Comparison of ENCODE assay signal across 13 mouse cellular contexts in the genomic region with DNA sequence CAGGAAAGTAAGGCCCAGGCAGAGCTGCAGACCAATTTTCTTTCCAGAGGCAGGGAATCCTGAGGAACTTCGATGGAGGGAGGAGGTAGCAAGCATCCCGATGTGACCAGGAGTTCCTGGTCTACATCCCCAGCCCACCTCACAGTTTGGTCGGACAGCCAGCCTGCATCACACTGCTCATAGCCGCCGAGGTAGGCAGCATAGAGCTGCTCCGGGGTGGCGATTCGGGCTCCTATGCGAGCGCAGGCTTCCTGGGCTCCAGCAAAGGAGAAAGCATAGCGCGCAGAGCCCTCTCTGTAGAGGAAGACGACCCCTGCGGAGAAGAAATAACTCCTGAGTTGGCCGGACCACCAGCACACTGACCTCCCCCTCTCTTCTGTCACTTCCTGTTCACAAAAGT. TPM values are rescaled to one million over a fixed set of nuclear protein-coding genes. Genes with fewer than 3 reads are reported as not detected.
A peak's percentile ranks its signal among the peaks of the same experiment; 100 is the strongest.
DNase-seq lines count a peak whose midpoint lies in the region; ATAC-seq and TF ChIP-seq lines count a peak whose summit lies in the region.
"Had no signal": no experiment of that assay in that cellular context is flagged by ENCODE, and none has a peak within 500 bp of the region (broad histone marks: within the 10 kb centered on the region; RNA-seq: fewer than 3 reads in every experiment).

No protein-coding gene starts in this region.

- intact Hi-C loops in heart, adult 2 months (cut with DNase I), result no loop called here

- TF ChIP-seq POLR2A in heart, adult 2 months (IDR thresholded peaks at IDR 0.05; ENCODE audit: insufficient read depth, low read depth, low read length), result no peak

- DNase-seq in heart, adult 2 months, result no peak
- DNase-seq in embryonic facial prominence, embryonic 10.5 days (ENCODE audit: low spot score), result no peak
- DNase-seq in midbrain, postnatal 0 days (ENCODE audit: low spot score), result no peak
- no peak for DNase-seq in right cerebral cortex, postnatal 10 days (ENCODE audit: low spot score in 2 of 2)
- no peak for DNase-seq in thymus, postnatal 10 days (ENCODE audit: low spot score in 2 of 2)
- DNase-seq: gastrocnemius, adult 2 months; lung, adult 18-20 months had no signal

- H3K4me3 ChIP-seq in heart, embryonic 11.5 days (ENCODE audit: low read depth, low read length), result no peak overlapping the region; the same call in 1 of the 2 replicates
- no peak overlapping the region for H3K4me3 ChIP-seq in heart, adult 2 months
- H3K4me3 ChIP-seq in embryonic facial prominence, embryonic 10.5 days, result peak overlapping the region; percentile 57
- H3K4me3 ChIP-seq in hindbrain, embryonic 13.5 days, result peak overlapping the region; percentile 45
- peak overlapping the region; percentile 44 for H3K4me3 ChIP-seq in midbrain, postnatal 0 days (ENCODE audit: low read depth, low read length)
- H3K4me3 ChIP-seq: myocyte had no signal

- H3K36me3 ChIP-seq in heart, embryonic 11.5 days (ENCODE audit: control insufficient read depth, insufficient read depth, low read length), result no peaks in the 10 kb centered on the region
- H3K36me3 ChIP-seq in heart, adult 2 months (ENCODE audit: control insufficient read depth, insufficient read depth, low read length), result no peaks in the 10 kb centered on the region
- no peaks in the 10 kb centered on the region for H3K36me3 ChIP-seq in embryonic facial prominence, embryonic 10.5 days (replicated peaks)
- H3K36me3 ChIP-seq in hindbrain, embryonic 13.5 days, result no peaks in the 10 kb centered on the region
- peaks cover 3% of the 10 kb centered on the region; the same call in 1 of the 2 replicates for H3K36me3 ChIP-seq in midbrain, postnatal 0 days (ENCODE audit: insufficient read depth, low read length)

- peak overlapping the region; percentile 62; the same call in 1 of the 2 replicates for H3K4me2 ChIP-seq in heart, embryonic 11.5 days
- peak overlapping the region; percentile 70 for H3K4me2 ChIP-seq in hindbrain, embryonic 13.5 days
- peak overlapping the region; percentile 77 for H3K4me2 ChIP-seq in midbrain, postnatal 0 days (ENCODE audit: low read depth, low read length, poor library complexity, severe bottlenecking)

- TF ChIP-seq EP300 in heart, adult 2 months (IDR thresholded peaks at IDR 0.05; ENCODE audit: insufficient read depth, low read depth, low read length), result no peak

- no peak overlapping the region for H3K9ac ChIP-seq in heart, embryonic 11.5 days (ENCODE audit: low read depth, low read length)
- H3K9ac ChIP-seq in heart, adult 2 months (ENCODE audit: low read depth, low read length), result no peak overlapping the region
- H3K9ac ChIP-seq in hindbrain, embryonic 13.5 days, result peak overlapping the region; percentile 69; the same call in 1 of the 2 replicates
- no peak overlapping the region for H3K9ac ChIP-seq in midbrain, postnatal 0 days (replicated peaks; ENCODE audit: low read length, poor library complexity, severe bottlenecking)

- no peak for ATAC-seq in heart, embryonic 11.5 days (replicated peaks; ENCODE audit: insufficient number of reproducible peaks, low FRiP score, low TSS enrichment)
- ATAC-seq in hindbrain, embryonic 13.5 days (ENCODE audit: low FRiP score), result no peak
- no peak for ATAC-seq in midbrain, postnatal 0 days (ENCODE audit: low FRiP score)
- no peak for ATAC-seq in CD4-positive, CD25-positive, alpha-beta regulatory T cell, adult 4 months

- H3K9me3 ChIP-seq in heart, embryonic 11.5 days (replicated peaks; ENCODE audit: control insufficient read depth, low read length), result no peaks in the 10 kb centered on the region
- H3K9me3 ChIP-seq in embryonic facial prominence, embryonic 10.5 days, result no peaks in the 10 kb centered on the region
- no peaks in the 10 kb centered on the region for H3K9me3 ChIP-seq in hindbrain, embryonic 13.5 days
- H3K9me3 ChIP-seq in midbrain, postnatal 0 days (ENCODE audit: low read length), result no peaks in the 10 kb centered on the region

- H3K4me1 ChIP-seq in heart, embryonic 11.5 days (ENCODE audit: control insufficient read depth, insufficient read depth, low read length), result peaks cover 9% of the 10 kb centered on the region; the same call in 1 of the 2 replicates
- 0 out of 2 replicates have a peak, but pooled peaks cover 1% of the 10 kb centered on the region for H3K4me1 ChIP-seq in heart, adult 2 months (ENCODE audit: control insufficient read depth, insufficient read depth, low read length)
- peaks cover 54% of the 10 kb centered on the region for H3K4me1 ChIP-seq in embryonic facial prominence, embryonic 10.5 days
- peaks cover 44% of the 10 kb centered on the region for H3K4me1 ChIP-seq in hindbrain, embryonic 13.5 days (replicated peaks)
- peaks cover 15% of the 10 kb centered on the region for H3K4me1 ChIP-seq in midbrain, postnatal 0 days (ENCODE audit: insufficient read depth, low read length)

- no peak overlapping the region for H3K27ac ChIP-seq in heart, embryonic 11.5 days (ENCODE audit: low read depth, low read length)
- no peak overlapping the region for H3K27ac ChIP-seq in heart, adult 2 months
- H3K27ac ChIP-seq in embryonic facial prominence, embryonic 10.5 days (replicated peaks), result no peak overlapping the region
- no peak overlapping the region for H3K27ac ChIP-seq in hindbrain, embryonic 13.5 days
- no peak overlapping the region for H3K27ac ChIP-seq in midbrain, postnatal 0 days (ENCODE audit: low read depth, low read length)
- H3K27ac ChIP-seq: gastrocnemius, adult 2 months had no signal

- H3K79me2 ChIP-seq in heart, adult 2 months (replicated peaks; ENCODE audit: control insufficient read depth, insufficient read depth, low read length), result no peaks in the 10 kb centered on the region

- peaks cover 94% of the 10 kb centered on the region for H3K27me3 ChIP-seq in heart, embryonic 11.5 days (ENCODE audit: control insufficient read depth, insufficient read depth, low read length)
- H3K27me3 ChIP-seq in heart, adult 2 months (ENCODE audit: control insufficient read depth, insufficient read depth, low read length), result peaks cover 33% of the 10 kb centered on the region
- peaks cover 100% of the 10 kb centered on the region for H3K27me3 ChIP-seq in embryonic facial prominence, embryonic 10.5 days (replicated peaks; ENCODE audit: low read depth, poor library complexity, severe bottlenecking)
- H3K27me3 ChIP-seq in hindbrain, embryonic 13.5 days, result peaks cover 100% of the 10 kb centered on the region
- peaks cover 71% of the 10 kb centered on the region for H3K27me3 ChIP-seq in midbrain, postnatal 0 days (ENCODE audit: insufficient read depth, low read length)

- 5% methylated on average over 15 of the region's 15 CpGs for WGBS in heart, embryonic 11.5 days (ENCODE audit: insufficient replicate concordance)
- WGBS in heart, adult 2 months, result 6% methylated on average over 15 of the region's 15 CpGs
- 2% methylated on average over 15 of the region's 15 CpGs for WGBS in embryonic facial prominence, embryonic 10.5 days
- WGBS in hindbrain, embryonic 13.5 days, result 3% methylated on average over 15 of the region's 15 CpGs
- WGBS in midbrain, postnatal 0 days, result under 1% methylated on average over 15 of the region's 15 CpGs

- no peak for TF ChIP-seq CTCF in heart, adult 2 months (IDR thresholded peaks at IDR 0.05)
- TF ChIP-seq CTCF in midbrain, postnatal 0 days (IDR thresholded peaks at IDR 0.05), result no peak

RNA-seq across cellular contexts. Expression of gene Bcan, which starts 3.6 kb away (rescaled TPM):
- polyA plus RNA-seq in heart, embryonic 11.5 days (2014; fragmentation: Nextera tagmentation; extraction: Ambion mirVana), result not detected in 2 replicates
- total RNA-seq in heart, adult 2 months (2021), result under 1 TPM in 1 of 2 experiments, not detected in 1; 0.09 TPM
- polyA plus RNA-seq in heart, adult 2 months (2012; rRNA removed), result 0.32 and 0.55 TPM in 2 replicates
- polyA plus RNA-seq in embryonic facial prominence, embryonic 10.5 days (2016; fragmentation: Nextera tagmentation; extraction: Ambion mirVana), result 0.32 and 0.41 TPM in 2 replicates
- polyA plus RNA-seq in hindbrain, embryonic 13.5 days (2015; fragmentation: Nextera tagmentation; extraction: Ambion mirVana), result 35.8 and 39.8 TPM in 2 replicates
- total RNA-seq in midbrain, postnatal 0 days (2014; rRNA removed), result 248 and 284 TPM in 2 replicates
- polyA plus RNA-seq in midbrain, postnatal 0 days (2015; fragmentation: Nextera tagmentation; extraction: Ambion mirVana), result 180 and 212 TPM in 2 replicates
- not detected for polyA plus RNA-seq in CD4-positive, CD25-positive, alpha-beta regulatory T cell, adult 4 months (2017; shearing (Covaris generic))
- total RNA-seq: common myeloid progenitor, adult 5-6 weeks; gastrocnemius, adult 2 months had no signal

RNA-seq across cellular contexts. Expression of gene Nes, which starts 25.5 kb away (rescaled TPM):
- polyA plus RNA-seq in heart, embryonic 11.5 days (2014; fragmentation: Nextera tagmentation; extraction: Ambion mirVana), result 11.1 and 15.1 TPM in 2 replicates
- total RNA-seq in heart, adult 2 months (2021), result 10 to 100 TPM; 14.7 to 22.8 TPM
- 6.2 and 10.0 TPM in 2 replicates for polyA plus RNA-seq in heart, adult 2 months (2012; rRNA removed)
- polyA plus RNA-seq in embryonic facial prominence, embryonic 10.5 days (2016; fragmentation: Nextera tagmentation; extraction: Ambion mirVana), result 35.3 and 46.2 TPM in 2 replicates
- polyA plus RNA-seq in hindbrain, embryonic 13.5 days (2015; fragmentation: Nextera tagmentation; extraction: Ambion mirVana), result 49.5 and 55.3 TPM in 2 replicates
- total RNA-seq in midbrain, postnatal 0 days (2014; rRNA removed), result 22.4 and 37.1 TPM in 2 replicates
- 8.2 and 8.8 TPM in 2 replicates for polyA plus RNA-seq in midbrain, postnatal 0 days (2015; fragmentation: Nextera tagmentation; extraction: Ambion mirVana)
- not detected for polyA plus RNA-seq in CD4-positive, CD25-positive, alpha-beta regulatory T cell, adult 4 months (2017; shearing (Covaris generic))

RNA-seq across cellular contexts. Expression of gene Hapln2, which starts 31.0 kb away (rescaled TPM):
- polyA plus RNA-seq in heart, embryonic 11.5 days (2014; fragmentation: Nextera tagmentation; extraction: Ambion mirVana), result not detected in 2 replicates
- not detected for total RNA-seq in heart, adult 2 months (2021)
- not detected in 2 replicates for polyA plus RNA-seq in heart, adult 2 months (2012; rRNA removed)
- not detected in 2 replicates for polyA plus RNA-seq in embryonic facial prominence, embryonic 10.5 days (2016; fragmentation: Nextera tagmentation; extraction: Ambion mirVana)
- 0.47 and 0.56 TPM in 2 replicates for polyA plus RNA-seq in hindbrain, embryonic 13.5 days (2015; fragmentation: Nextera tagmentation; extraction: Ambion mirVana)
- total RNA-seq in midbrain, postnatal 0 days (2014; rRNA removed), result 2.4 and 3.0 TPM in 2 replicates
- polyA plus RNA-seq in midbrain, postnatal 0 days (2015; fragmentation: Nextera tagmentation; extraction: Ambion mirVana), result 0.83 and 0.85 TPM in 2 replicates
- polyA plus RNA-seq in CD4-positive, CD25-positive, alpha-beta regulatory T cell, adult 4 months (2017; shearing (Covaris generic)), result under 1 TPM in 1 of 2 experiments, not detected in 1; 0.17 TPM
- total RNA-seq: common myeloid progenitor, adult 5-6 weeks; gastrocnemius, adult 2 months had no signal
- polyA plus RNA-seq: intestine, embryonic 14.5 days; myocyte had no signal

RNA-seq across cellular contexts. Expression of gene Gpatch4, which starts 46.5 kb away (rescaled TPM):
- 22.1 and 23.9 TPM in 2 replicates for polyA plus RNA-seq in heart, embryonic 11.5 days (2014; fragmentation: Nextera tagmentation; extraction: Ambion mirVana)
- total RNA-seq in heart, adult 2 months (2021), result 1 to 10 TPM; 9.5 to 9.9 TPM
- polyA plus RNA-seq in heart, adult 2 months (2012; rRNA removed), result 4.3 and 8.5 TPM in 2 replicates
- 52.2 and 52.4 TPM in 2 replicates for polyA plus RNA-seq in embryonic facial prominence, embryonic 10.5 days (2016; fragmentation: Nextera tagmentation; extraction: Ambion mirVana)
- polyA plus RNA-seq in hindbrain, embryonic 13.5 days (2015; fragmentation: Nextera tagmentation; extraction: Ambion mirVana), result 27.4 and 30.6 TPM in 2 replicates
- total RNA-seq in midbrain, postnatal 0 days (2014; rRNA removed), result 7.8 and 18.5 TPM in 2 replicates
- 32.3 and 35.7 TPM in 2 replicates for polyA plus RNA-seq in midbrain, postnatal 0 days (2015; fragmentation: Nextera tagmentation; extraction: Ambion mirVana)
- polyA plus RNA-seq in CD4-positive, CD25-positive, alpha-beta regulatory T cell, adult 4 months (2017; shearing (Covaris generic)), result 10 to 100 TPM; 33.8 to 36.0 TPM

RNA-seq across cellular contexts. Expression of gene Crabp2, which starts 47.9 kb away (rescaled TPM):
- polyA plus RNA-seq in heart, embryonic 11.5 days (2014; fragmentation: Nextera tagmentation; extraction: Ambion mirVana), result 24.1 and 25.1 TPM in 2 replicates
- under 1 TPM in 1 of 2 experiments, not detected in 1; 0.25 TPM for total RNA-seq in heart, adult 2 months (2021)
- not detected in 2 replicates for polyA plus RNA-seq in heart, adult 2 months (2012; rRNA removed)
- polyA plus RNA-seq in embryonic facial prominence, embryonic 10.5 days (2016; fragmentation: Nextera tagmentation; extraction: Ambion mirVana), result 686 and 800 TPM in 2 replicates
- polyA plus RNA-seq in hindbrain, embryonic 13.5 days (2015; fragmentation: Nextera tagmentation; extraction: Ambion mirVana), result 145 and 148 TPM in 2 replicates
- total RNA-seq in midbrain, postnatal 0 days (2014; rRNA removed), result 19.2 and 27.1 TPM in 2 replicates
- 49.0 and 50.8 TPM in 2 replicates for polyA plus RNA-seq in midbrain, postnatal 0 days (2015; fragmentation: Nextera tagmentation; extraction: Ambion mirVana)
- not detected for polyA plus RNA-seq in CD4-positive, CD25-positive, alpha-beta regulatory T cell, adult 4 months (2017; shearing (Covaris generic))

Comparison
In these comparisons a context has a peak if more than half of its experiments do, and no peak if none do; other contexts are left out.
1. H3K4me3 ChIP-seq: peak in embryonic facial prominence, embryonic 10.5 days (single experiment), hindbrain, embryonic 13.5 days (single experiment) and midbrain, postnatal 0 days (single experiment); none in heart, embryonic 11.5 days (single experiment) and heart, adult 2 months (single experiment).
2. RNA of gene Bcan, which starts 3.6 kb away (polyA plus RNA-seq): 180 to 212 TPM in midbrain, postnatal 0 days and 35.8 to 39.8 TPM in hindbrain, embryonic 13.5 days; 0.32 to 0.55 TPM in heart, adult 2 months, 0.32 to 0.41 TPM in embryonic facial prominence, embryonic 10.5 days, not detected in heart, embryonic 11.5 days and not detected in CD4-positive, CD25-positive, alpha-beta regulatory T cell, adult 4 months; every median in the first group is over 10 times any median in the second.
3. Peak in every context shown above with its lines, with median percentiles within 50 percentile points of each other: H3K4me2 ChIP-seq.